Mouse (Mus musculus): Measurements from ENCODE around the gene Gm5767.
"Not testable (repeated sequence)": the region's sequence is repeated elsewhere in the genome, so short reads cannot be mapped to it uniquely, and the experiment has no call there.

Gm5767 gene

DNA sequence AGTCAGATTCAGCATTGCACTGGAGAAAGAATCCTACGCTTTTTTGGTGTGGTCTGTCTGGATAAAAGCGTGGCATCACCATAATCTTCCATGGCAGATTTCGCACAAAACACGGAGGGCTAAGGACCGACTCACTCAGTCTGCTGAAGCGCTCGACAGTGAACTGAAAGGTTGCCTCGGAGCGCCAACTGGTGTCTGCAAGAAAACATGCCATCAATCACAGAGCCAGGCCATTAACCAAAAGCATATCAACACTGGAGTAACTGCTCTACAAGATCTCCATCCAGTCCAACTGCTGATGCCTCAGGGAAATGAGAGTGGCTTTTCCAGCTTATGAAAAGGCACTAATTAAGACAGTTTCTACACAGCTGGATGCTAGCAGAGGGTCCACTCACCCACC lies 31.4 kb downstream of the Gm5767 start:
- no peak for DNase-seq (ENCODE audit: low read depth, low spot score)

- DNase-seq (ENCODE audit: low read depth, low spot score): no peak
These were observed 34.3 kb downstream of the Gm5767 start for GRCm38 (mm10) chr16:8714851-8715250.

GRCm38 (mm10) chr16:8715513-8716080 lies 35.0 kb downstream of the Gm5767 start:
- peak; percentile 48 for DNase-seq (ENCODE audit: low read depth, low spot score)

DNA sequence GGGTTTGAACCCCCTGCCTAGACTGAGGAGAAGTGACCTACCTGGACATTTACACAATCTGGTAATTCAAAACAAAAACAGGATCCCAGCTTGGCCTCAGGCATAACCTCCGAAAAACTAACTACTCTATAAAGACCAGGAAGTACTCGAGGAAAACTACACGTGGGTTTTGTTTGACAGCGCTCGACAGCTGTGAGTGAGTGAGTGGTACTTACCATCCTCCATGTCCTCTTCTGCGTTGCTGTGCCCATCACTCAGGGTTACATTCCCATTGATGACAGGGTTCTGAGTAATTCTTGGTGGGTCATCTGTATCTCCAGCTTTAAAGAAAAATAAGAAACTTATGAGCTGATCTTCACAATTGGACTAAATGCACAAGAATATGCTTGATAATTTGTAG lies 35.7 kb downstream of the Gm5767 start:
- DNase-seq (ENCODE audit: low read depth, low spot score): no peak

DNA sequence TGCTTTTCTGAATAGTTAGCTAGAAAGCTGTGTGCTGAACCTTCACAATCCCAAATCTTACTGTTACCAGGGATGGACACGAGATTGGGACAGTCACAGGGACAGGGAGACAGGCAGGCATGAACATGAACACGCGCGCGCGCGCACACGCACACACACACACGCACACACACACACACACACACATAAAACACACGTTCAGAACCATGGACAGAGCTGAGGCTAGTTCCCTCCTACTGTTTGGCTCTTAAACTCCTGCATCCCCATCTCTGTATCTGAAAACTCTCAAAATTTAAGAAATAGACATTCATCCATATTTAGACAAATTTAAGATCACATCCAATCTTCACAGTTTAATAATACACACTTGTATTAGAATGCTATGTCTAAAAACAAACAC lies 37.2 kb downstream of the Gm5767 start:
- DNase-seq (ENCODE audit: low read depth, low spot score): peak; percentile 51

DNA sequence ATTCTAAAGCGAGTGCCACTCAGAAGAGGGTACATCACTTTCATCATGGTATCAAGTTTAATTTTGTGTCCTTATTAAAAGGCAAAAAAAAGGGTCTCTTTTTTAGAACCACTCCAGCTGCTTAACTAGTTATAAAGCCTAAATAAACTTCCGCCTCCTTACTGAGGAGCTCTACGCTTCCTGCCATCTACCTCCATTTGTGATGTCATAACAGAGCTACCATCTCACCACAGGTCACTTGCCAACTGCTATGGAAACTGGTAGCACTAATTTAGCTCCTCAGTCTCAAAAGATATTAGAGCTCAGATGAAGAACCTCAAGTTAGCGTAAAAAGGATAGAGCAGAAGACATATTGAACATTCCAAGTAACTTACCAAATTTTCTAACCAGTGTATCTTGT lies 39.9 kb downstream of the Gm5767 start:
- no peak for DNase-seq (ENCODE audit: low read depth, low spot score)

DNA sequence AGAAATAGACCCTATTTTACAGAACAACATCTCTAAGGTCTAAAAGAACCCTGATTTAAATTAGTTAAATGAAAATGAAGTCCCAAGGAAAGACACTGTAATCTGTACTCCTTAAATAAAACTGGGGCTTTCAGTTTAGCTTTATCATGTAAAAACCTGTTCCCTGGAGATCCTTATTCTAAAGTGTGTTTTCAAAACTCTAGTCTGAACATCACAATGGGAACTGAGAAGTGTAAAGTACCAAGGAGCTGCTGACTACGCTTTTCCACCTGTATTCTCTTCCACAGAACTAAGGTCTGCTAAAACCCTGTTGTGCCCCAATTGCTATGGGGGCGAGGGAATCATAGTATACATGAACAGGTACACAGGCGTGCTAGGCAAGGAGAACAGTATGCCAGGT lies 43.5 kb downstream of the Gm5767 start:
- DNase-seq (ENCODE audit: low read depth, low spot score): no peak

GRCm38 (mm10) chr16:8725807-8726206 lies 45.2 kb downstream of the Gm5767 start:
- DNase-seq (ENCODE audit: low read depth, low spot score): no peak

DNA sequence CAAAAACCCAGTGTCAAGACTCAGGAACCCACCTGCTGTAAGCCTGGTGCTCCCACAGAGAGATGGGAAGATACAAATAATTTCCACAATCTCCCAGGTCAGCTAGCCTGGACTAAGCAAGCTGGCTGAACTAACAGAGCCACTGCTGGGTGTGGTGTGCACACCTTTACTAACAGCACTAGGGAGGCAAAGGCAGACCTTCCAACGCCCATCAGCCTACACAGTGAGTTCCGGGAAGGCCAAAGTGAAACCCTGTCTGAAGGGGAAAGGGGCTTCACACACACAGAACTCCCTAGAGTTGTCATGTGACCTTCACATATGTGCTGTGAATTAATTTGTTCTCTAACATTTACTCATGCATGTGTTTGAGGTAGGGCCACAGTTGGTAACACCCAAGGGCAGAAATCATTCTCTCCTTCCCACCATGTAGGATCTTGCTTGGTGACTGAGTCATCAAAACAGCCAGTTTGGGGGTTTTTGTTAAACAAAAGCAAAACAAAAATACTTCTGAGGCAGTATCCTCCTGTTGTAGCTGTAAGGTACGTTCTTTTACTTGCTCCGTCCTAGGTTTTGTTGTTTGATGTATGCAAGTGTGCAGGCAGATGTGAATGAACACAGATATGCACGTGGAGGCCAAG lies 47.7 kb downstream of the Gm5767 start:
- no peak for DNase-seq (ENCODE audit: low read depth, low spot score)

GRCm38 (mm10) chr16:8731630-8732029 lies 51.1 kb downstream of the Gm5767 start:
- DNase-seq (ENCODE audit: low read depth, low spot score): no peak

GRCm38 (mm10) chr16:8732450-8732849 lies 51.9 kb downstream of the Gm5767 start:
- DNase-seq (ENCODE audit: low read depth, low spot score): not testable (repeated sequence)

Data from 3T3-L1 (cell line).